Mouse (Mus musculus): Measurements from ENCODE around the gene Hoxd8. TPM values are rescaled to one million over a fixed set of nuclear protein-coding genes. Genes with fewer than 3 reads are reported as not detected.
A peak's percentile ranks its signal among the peaks of the same experiment; 100 is the strongest.

The Hoxd8 gene
- polyA plus RNA-seq, 1 experiment from 2014 or later: 3.1 TPM

DNA sequence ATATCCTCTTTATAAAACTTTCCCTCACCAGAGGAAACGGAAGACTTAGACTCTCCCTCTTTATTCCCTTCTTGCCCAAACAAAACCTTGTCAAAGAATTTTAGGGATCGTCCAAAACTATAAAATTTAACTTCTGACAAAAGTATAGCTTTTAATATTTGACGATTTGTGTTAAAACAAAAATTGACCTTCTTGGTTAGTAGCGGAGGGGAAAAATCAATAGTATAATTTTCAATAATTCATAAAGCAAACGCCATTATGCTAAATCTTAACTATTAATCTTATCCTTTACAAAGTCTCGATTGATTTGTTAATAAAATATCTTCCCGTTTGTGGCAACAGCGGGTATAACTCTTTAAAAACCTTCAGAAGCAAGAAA lies 14.1 kb upstream of the Hoxd8 start:
- no peak overlapping the region for H3K27ac ChIP-seq (ENCODE audit: low read length)
- no peak overlapping the region for H3K9ac ChIP-seq (ENCODE audit: low read depth, low read length)
- peaks cover 83% of the 10 kb centered on the region for H3K27me3 ChIP-seq (replicated peaks; ENCODE audit: control insufficient read depth, insufficient read depth, low read length)
- H3K4me1 ChIP-seq (ENCODE audit: control insufficient read depth, insufficient read depth, low read length): no peaks in the 10 kb centered on the region
- 10% methylated on average over 8 of the region's 8 CpGs for WGBS
- no peak for ATAC-seq
- no peaks in the 10 kb centered on the region for H3K9me3 ChIP-seq (ENCODE audit: control insufficient read depth, low read length)
- peak overlapping the region; percentile 9; the same call in 1 of the 2 replicates for H3K4me2 ChIP-seq (ENCODE audit: low read depth, low read length)
- peak overlapping the region; percentile 18; the same call in 1 of the 2 replicates for H3K4me3 ChIP-seq (ENCODE audit: low read length)
- no peaks in the 10 kb centered on the region for H3K36me3 ChIP-seq (ENCODE audit: control insufficient read depth, insufficient read depth, low read length)

DNA sequence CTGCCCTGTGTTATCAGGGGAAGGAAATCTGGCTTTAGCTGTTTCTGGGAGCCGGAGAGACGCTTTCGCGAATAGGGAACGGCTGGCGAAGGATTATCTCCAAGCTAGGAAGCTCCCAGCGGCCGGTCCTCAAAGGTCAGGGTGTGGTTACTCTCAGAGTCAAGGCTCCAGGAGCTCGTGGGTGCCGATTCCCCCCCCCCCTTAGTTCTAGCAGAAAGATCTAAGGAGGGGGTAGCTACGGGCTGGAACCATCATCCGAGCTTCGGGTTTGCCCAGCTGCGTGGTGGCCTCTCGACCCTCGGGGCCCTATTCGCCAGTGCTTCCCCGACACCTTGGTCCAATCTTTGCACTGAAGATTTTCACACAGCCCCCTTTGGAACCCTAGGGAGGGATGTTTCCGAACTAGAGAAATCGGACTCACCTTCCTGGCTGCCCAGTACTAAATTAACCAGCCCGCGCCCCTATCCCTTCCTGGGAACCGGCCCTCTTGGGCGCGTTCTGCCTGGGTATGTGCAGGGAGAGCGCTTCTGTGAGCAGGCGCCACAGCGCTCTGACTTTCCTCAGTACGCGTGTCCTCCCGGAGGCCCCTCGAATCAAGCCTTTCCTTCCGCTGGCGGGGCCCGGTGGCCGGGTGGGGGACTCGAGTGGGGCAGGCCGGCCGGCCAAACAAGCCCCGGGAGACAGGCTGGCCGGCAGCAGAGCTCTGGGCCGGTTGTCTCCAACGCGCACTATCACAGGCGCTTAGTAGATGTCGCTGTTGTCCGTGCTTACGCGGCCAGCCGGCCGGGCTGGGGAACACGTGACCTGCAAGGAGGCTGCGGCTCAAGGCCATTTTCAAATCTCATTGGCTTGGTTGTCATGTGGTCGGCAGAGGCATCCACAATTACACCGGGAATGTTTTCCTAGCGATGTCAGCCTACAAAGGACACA lies 13.1 kb upstream of the Hoxd8 start, which contains the start of gene Hoxd10:
Hoxd10 (plus strand) TSS at position 903 of the 930 bp plus-strand sequence.
- whole genome bisulfite sequencing: 2% methylated on average over 56 of the region's 56 CpGs
- no peaks in the 10 kb centered on the region for H3K9me3 ChIP-seq (ENCODE audit: control insufficient read depth, low read length)
- no peak within 1 kb of the TSS; the same call in 1 of the 2 replicates for H3K27ac ChIP-seq (ENCODE audit: low read length)
- H3K4me3 ChIP-seq (ENCODE audit: low read length): peak within 1 kb of the TSS; percentile 36
- peak within 1 kb of the TSS; percentile 49 for H3K9ac ChIP-seq (ENCODE audit: low read depth, low read length)
- H3K4me1 ChIP-seq (ENCODE audit: control insufficient read depth, insufficient read depth, low read length): no peaks in the 10 kb centered on the region
- H3K27me3 ChIP-seq (replicated peaks; ENCODE audit: control insufficient read depth, insufficient read depth, low read length): peaks cover 90% of the 10 kb centered on the region
- peak within 1 kb of the TSS; percentile 39 for H3K4me2 ChIP-seq (ENCODE audit: low read depth, low read length)
- no peaks in the 10 kb centered on the region for H3K36me3 ChIP-seq (ENCODE audit: control insufficient read depth, insufficient read depth, low read length)
- ATAC-seq: peak; percentile 74

- H3K4me1 ChIP-seq (ENCODE audit: control insufficient read depth, insufficient read depth, low read length): no peaks in the 10 kb centered on the region
- no peaks in the 10 kb centered on the region for H3K9me3 ChIP-seq (ENCODE audit: control insufficient read depth, low read length)
- peak overlapping the region; percentile 31 for H3K4me3 ChIP-seq (ENCODE audit: low read length)
- ATAC-seq: no peak
- no peaks in the 10 kb centered on the region for H3K36me3 ChIP-seq (ENCODE audit: control insufficient read depth, insufficient read depth, low read length)
- 4% methylated on average over 35 of the region's 35 CpGs for WGBS
- H3K27me3 ChIP-seq (replicated peaks; ENCODE audit: control insufficient read depth, insufficient read depth, low read length): peaks cover 90% of the 10 kb centered on the region
- peak overlapping the region; percentile 20 for H3K4me2 ChIP-seq (ENCODE audit: low read depth, low read length)
- no peak overlapping the region for H3K27ac ChIP-seq (ENCODE audit: low read length)
- peak overlapping the region; percentile 49; the same call in 1 of the 2 replicates for H3K9ac ChIP-seq (ENCODE audit: low read depth, low read length)
Measured at GRCm38 (mm10) chr2:74691995-74692807, 12.2 kb upstream of the Hoxd8 start.

GRCm38 (mm10) chr2:74692808-74693431 lies 11.5 kb upstream of the Hoxd8 start:
- H3K9ac ChIP-seq (ENCODE audit: low read depth, low read length): peak overlapping the region; percentile 49
- WGBS: 3% methylated on average over 20 of the region's 20 CpGs
- no peaks in the 10 kb centered on the region for H3K36me3 ChIP-seq (ENCODE audit: control insufficient read depth, insufficient read depth, low read length)
- ATAC-seq: no peak
- peak overlapping the region; percentile 31 for H3K4me3 ChIP-seq (ENCODE audit: low read length)
- no peak overlapping the region for H3K4me2 ChIP-seq (ENCODE audit: low read depth, low read length)
- H3K4me1 ChIP-seq (ENCODE audit: control insufficient read depth, insufficient read depth, low read length): no peaks in the 10 kb centered on the region
- no peaks in the 10 kb centered on the region for H3K9me3 ChIP-seq (ENCODE audit: control insufficient read depth, low read length)
- peaks cover 90% of the 10 kb centered on the region for H3K27me3 ChIP-seq (replicated peaks; ENCODE audit: control insufficient read depth, insufficient read depth, low read length)
- no peak overlapping the region for H3K27ac ChIP-seq (ENCODE audit: low read length)

DNA sequence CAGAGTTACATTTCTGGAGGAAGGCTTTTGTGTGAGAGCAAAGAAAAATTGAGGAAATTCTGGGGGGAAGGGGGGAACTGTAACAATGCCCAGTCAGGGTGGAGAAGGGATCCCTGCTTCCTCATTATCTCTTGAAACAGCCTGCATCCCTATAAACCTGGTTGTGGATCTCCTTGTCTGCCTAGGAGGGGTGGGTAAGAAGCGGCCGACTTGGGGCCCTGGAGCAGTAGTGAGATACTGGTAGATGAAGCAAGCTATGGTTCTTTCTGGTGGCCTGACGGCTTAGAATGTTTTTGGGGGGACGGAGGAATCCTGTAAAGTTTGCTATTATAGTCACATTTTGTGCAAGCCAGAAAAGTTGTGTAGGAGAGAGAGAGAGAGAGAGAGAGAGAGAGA lies 11.0 kb upstream of the Hoxd8 start:
- no peak for ATAC-seq
- WGBS: 13% methylated on average over 4 of the region's 4 CpGs
- Histone ChIP-seq H3K27ac (ENCODE audit: low read length) (no peak overlapping the region), H3K27me3 (replicated peaks; ENCODE audit: control insufficient read depth, insufficient read depth, low read length) (peaks cover 91% of the 10 kb centered on the region), H3K4me2 (ENCODE audit: low read depth, low read length) (no peak overlapping the region), H3K9me3 (ENCODE audit: control insufficient read depth, low read length) (no peaks in the 10 kb centered on the region), H3K4me1 (ENCODE audit: control insufficient read depth, insufficient read depth, low read length) (0 out of 2 replicates have a peak, but pooled peaks cover 3% of the 10 kb centered on the region), H3K36me3 (ENCODE audit: control insufficient read depth, insufficient read depth, low read length) (no peaks in the 10 kb centered on the region), H3K9ac (ENCODE audit: low read depth, low read length) (peak overlapping the region; percentile 49), H3K4me3 (ENCODE audit: low read length) (peak overlapping the region; percentile 31; the same call in 1 of the 2 replicates)

DNA sequence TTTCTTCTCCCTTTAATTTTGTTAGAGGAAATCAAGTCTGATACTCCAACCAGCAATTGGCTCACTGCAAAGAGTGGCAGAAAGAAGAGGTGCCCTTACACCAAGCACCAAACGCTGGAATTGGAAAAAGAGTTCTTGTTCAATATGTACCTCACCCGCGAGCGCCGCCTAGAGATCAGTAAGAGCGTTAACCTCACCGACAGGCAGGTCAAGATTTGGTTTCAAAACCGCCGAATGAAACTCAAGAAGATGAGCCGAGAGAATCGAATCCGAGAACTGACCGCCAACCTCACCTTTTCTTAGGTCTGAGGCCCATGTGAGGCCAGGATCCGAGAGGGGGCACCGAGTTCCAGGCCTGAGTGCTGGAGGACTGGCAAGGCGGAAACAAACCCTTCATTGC lies 10.3 kb upstream of the Hoxd8 start:
- no peaks in the 10 kb centered on the region for H3K9me3 ChIP-seq (ENCODE audit: control insufficient read depth, low read length)
- WGBS: 3% methylated on average over 16 of the region's 16 CpGs
- ATAC-seq: no peak
- H3K4me3 ChIP-seq (ENCODE audit: low read length): peak overlapping the region; percentile 26
- peaks cover 91% of the 10 kb centered on the region for H3K27me3 ChIP-seq (replicated peaks; ENCODE audit: control insufficient read depth, insufficient read depth, low read length)
- H3K36me3 ChIP-seq (ENCODE audit: control insufficient read depth, insufficient read depth, low read length): no peaks in the 10 kb centered on the region
- peaks cover 4% of the 10 kb centered on the region; the same call in 1 of the 2 replicates for H3K4me1 ChIP-seq (ENCODE audit: control insufficient read depth, insufficient read depth, low read length)
- H3K4me2 ChIP-seq (ENCODE audit: low read depth, low read length): no peak overlapping the region
- no peak overlapping the region for H3K9ac ChIP-seq (ENCODE audit: low read depth, low read length)
- H3K27ac ChIP-seq (ENCODE audit: low read length): no peak overlapping the region

- Histone ChIP-seq H3K9ac (ENCODE audit: low read depth, low read length) (no peak overlapping the region), H3K27ac (ENCODE audit: low read length) (no peak overlapping the region), H3K27me3 (replicated peaks; ENCODE audit: control insufficient read depth, insufficient read depth, low read length) (peaks cover 93% of the 10 kb centered on the region), H3K4me2 (ENCODE audit: low read depth, low read length) (no peak overlapping the region), H3K9me3 (ENCODE audit: control insufficient read depth, low read length) (no peaks in the 10 kb centered on the region), H3K36me3 (ENCODE audit: control insufficient read depth, insufficient read depth, low read length) (no peaks in the 10 kb centered on the region), H3K4me3 (ENCODE audit: low read length) (no peak overlapping the region), H3K4me1 (ENCODE audit: control insufficient read depth, insufficient read depth, low read length) (peaks cover 4% of the 10 kb centered on the region; the same call in 1 of the 2 replicates)
- WGBS: 13% methylated on average over 1 of the region's 1 CpGs
- no peak for ATAC-seq
Measured at GRCm38 (mm10) chr2:74695383-74695782, 9.0 kb upstream of the Hoxd8 start.

- Histone ChIP-seq H3K4me2 (ENCODE audit: low read depth, low read length) (0 out of 2 replicates have a peak overlapping the region, but pooled peaks have one; percentile 22), H3K4me3 (ENCODE audit: low read length) (no peak overlapping the region), H3K36me3 (ENCODE audit: control insufficient read depth, insufficient read depth, low read length) (no peaks in the 10 kb centered on the region), H3K27me3 (replicated peaks; ENCODE audit: control insufficient read depth, insufficient read depth, low read length) (peaks cover 97% of the 10 kb centered on the region), H3K4me1 (ENCODE audit: control insufficient read depth, insufficient read depth, low read length) (peaks cover 4% of the 10 kb centered on the region; the same call in 1 of the 2 replicates), H3K27ac (ENCODE audit: low read length) (no peak overlapping the region), H3K9ac (ENCODE audit: low read depth, low read length) (no peak overlapping the region), H3K9me3 (ENCODE audit: control insufficient read depth, low read length) (no peaks in the 10 kb centered on the region)
- ATAC-seq: no peak
- WGBS: 11% methylated on average over 7 of the region's 7 CpGs
Measured at GRCm38 (mm10) chr2:74695813-74696430, 8.5 kb upstream of the Hoxd8 start.

All from intestine, embryonic 16.5 days (tissue).